Mouse (Mus musculus): Measurements from ENCODE around the gene Guca2a.

DNA sequence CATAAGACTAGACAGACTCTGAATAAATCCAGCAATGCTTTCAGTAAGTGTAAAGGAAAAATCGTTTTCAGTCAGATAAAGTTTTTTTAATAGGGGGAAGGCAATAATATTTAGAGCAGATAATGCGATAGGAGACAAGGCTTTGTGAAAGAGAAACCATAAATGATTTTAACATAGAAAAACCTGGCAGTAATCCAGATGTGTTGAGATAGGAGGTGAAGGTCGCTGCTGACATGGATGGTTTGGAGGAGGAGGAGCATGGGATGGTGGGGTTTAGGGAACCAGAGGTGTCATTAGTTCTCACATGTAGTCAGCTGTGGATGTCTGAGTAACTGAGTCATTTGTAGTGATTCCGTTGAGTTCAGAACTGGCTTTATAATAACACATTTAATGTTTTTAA, 22.8 kb upstream of the Guca2a start:
- no peak for TF ChIP-seq CTCF (IDR thresholded peaks at IDR 0.05; ENCODE audit: insufficient read depth, low read length)
- no peak for TF ChIP-seq POLR2A (IDR thresholded peaks at IDR 0.05; ENCODE audit: borderline replicate concordance, extremely low read depth, low read depth, low read length)

Data from lung, adult 2 months (tissue).